Mouse (Mus musculus): ENCODE data around the gene Spata31d1b. TPM values are rescaled to one million over a fixed set of nuclear protein-coding genes. Genes with fewer than 3 reads are reported as not detected.
"Not testable (repeated sequence)": the region's sequence is repeated elsewhere in the genome, so short reads cannot be mapped to it uniquely, and the experiment has no call there.

The Spata31d1b gene
- polyA plus RNA-seq, 1 experiment from 2014 or later = not detected

DNA sequence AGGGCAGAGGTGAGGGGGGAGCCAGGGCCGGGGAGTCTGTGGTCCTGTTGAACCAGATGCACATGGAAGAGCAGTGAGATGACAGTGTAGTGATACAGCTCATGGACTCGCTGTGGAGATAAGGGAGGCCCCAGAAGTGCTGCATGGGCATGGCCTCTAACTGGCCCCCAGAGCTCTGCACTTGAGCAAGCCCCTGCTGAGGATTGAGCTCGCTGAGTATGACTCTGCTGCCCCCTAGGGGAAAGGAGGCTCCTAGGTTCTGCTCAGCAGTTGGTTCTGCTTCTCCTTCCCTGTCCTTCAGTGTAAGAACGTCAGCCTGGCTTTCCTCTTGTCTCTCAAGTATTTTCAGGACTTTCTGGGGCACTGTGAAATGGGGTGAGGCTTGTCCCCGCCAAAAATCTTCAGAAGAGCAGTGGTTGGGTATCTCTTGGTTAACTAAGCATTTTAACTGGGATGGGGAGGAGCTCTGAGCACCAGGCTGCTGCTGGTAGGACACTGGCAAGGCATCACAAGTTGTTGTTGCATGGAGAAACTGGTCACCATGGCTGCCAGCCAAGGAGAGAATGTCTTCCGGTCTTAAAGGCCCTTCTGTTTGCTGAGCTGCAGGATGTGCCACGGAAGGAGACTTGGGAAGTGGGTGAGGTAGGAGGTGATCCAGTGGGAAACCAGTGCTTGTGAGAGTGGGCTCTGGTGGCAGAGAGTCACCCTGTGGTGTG is 16.5 kb downstream of the Spata31d1b start:
- Histone ChIP-seq H3K27ac (ENCODE audit: low read depth, low read length) (no peak overlapping the region), H3K36me3 (ENCODE audit: control insufficient read depth, insufficient read depth, low read length) (no peaks in the 10 kb centered on the region), H3K4me3 (ENCODE audit: low read depth, low read length) (no peak overlapping the region), H3K9ac (ENCODE audit: low read length) (no peak overlapping the region), H3K9me3 (ENCODE audit: control insufficient read depth, low read length) (no peaks in the 10 kb centered on the region), H3K27me3 (ENCODE audit: control insufficient read depth, insufficient read depth, low read length) (peaks cover 2% of the 10 kb centered on the region; the same call in 1 of the 2 replicates), H3K4me1 (replicated peaks; ENCODE audit: control insufficient read depth, insufficient read depth, low read length) (no peaks in the 10 kb centered on the region), H3K4me2 (ENCODE audit: low read depth, low read length, severe bottlenecking) (no peak overlapping the region)
- ATAC-seq (replicated peaks; ENCODE audit: low FRiP score) (peak; percentile 81), DNase-seq (ENCODE audit: low spot score) (peak; percentile 89)
- WGBS = 37% methylated on average over 7 of the region's 7 CpGs

DNA sequence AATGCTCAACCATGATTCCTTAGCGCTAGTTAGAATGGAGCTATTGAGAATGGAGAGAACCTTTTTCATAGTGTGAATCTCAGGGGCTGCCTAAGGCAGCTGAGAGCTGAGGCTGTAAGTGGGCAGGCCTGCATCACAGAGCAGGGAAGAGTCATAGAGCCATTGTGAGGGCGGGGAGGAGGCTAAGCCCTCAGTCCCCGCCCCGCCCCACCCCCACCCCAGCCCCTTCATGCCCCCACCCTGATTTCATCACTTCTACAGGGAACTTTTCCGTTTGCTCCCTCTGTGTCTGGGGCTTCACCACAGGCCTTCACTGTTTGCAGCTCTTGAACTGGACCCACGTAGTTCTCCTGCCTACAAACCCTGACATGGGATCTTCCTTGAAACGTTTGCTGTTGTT is 19.6 kb downstream of the Spata31d1b start, which contains the start of gene Spata31d1d:
Gene Spata31d1d (minus strand): TSS at position 101 of the 400 bp plus-strand sequence.
- H3K27me3 ChIP-seq (ENCODE audit: control insufficient read depth, insufficient read depth, low read length) = peaks cover under 1% of the 10 kb centered on the region; the same call in 1 of the 2 replicates
- H3K4me1 ChIP-seq (replicated peaks; ENCODE audit: control insufficient read depth, insufficient read depth, low read length) = no peaks in the 10 kb centered on the region
- H3K9me3 ChIP-seq (ENCODE audit: control insufficient read depth, low read length) = no peaks in the 10 kb centered on the region
- DNase-seq (ENCODE audit: low spot score) = no peak
- 44% methylated on average over 7 of the region's 7 CpGs for WGBS
- ATAC-seq (replicated peaks; ENCODE audit: low FRiP score) = no peak
- H3K36me3 ChIP-seq (ENCODE audit: control insufficient read depth, insufficient read depth, low read length) = no peaks in the 10 kb centered on the region
- no peak within 1 kb of the TSS for H3K4me3 ChIP-seq (ENCODE audit: low read depth, low read length)
- no peak within 1 kb of the TSS for H3K27ac ChIP-seq (ENCODE audit: low read depth, low read length)
- no peak within 1 kb of the TSS for H3K9ac ChIP-seq (ENCODE audit: low read length)
- H3K4me2 ChIP-seq (ENCODE audit: low read depth, low read length, severe bottlenecking) = no peak within 1 kb of the TSS

DNA sequence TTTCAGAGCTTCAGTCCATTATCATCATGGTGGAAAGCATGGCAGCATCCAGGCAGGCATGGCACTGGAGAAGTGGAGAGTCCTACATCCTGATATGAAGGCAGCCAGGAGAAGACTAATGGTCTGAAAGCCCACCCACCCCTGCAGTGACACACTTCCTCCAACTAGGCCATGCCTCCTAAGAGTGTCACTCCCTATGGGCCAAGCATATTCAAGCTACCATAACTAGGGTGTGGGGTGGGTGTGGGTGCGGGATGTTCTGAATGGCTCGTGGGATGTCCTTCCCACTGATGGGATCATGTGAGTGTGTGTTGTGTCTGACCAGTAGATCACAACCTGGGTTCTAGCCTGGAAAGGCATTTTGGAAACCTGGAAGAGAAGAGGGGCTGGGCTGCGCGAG is 21.9 kb downstream of the Spata31d1b start:
- no peak for ATAC-seq (replicated peaks; ENCODE audit: low FRiP score)
- Histone ChIP-seq H3K4me2 (ENCODE audit: low read depth, low read length, severe bottlenecking) (no peak overlapping the region), H3K4me1 (replicated peaks; ENCODE audit: control insufficient read depth, insufficient read depth, low read length) (no peaks in the 10 kb centered on the region), H3K27me3 (ENCODE audit: control insufficient read depth, insufficient read depth, low read length) (no peaks in the 10 kb centered on the region), H3K36me3 (ENCODE audit: control insufficient read depth, insufficient read depth, low read length) (no peaks in the 10 kb centered on the region), H3K4me3 (ENCODE audit: low read depth, low read length) (no peak overlapping the region), H3K9ac (ENCODE audit: low read length) (no peak overlapping the region), H3K9me3 (ENCODE audit: control insufficient read depth, low read length) (no peaks in the 10 kb centered on the region), H3K27ac (ENCODE audit: low read depth, low read length) (no peak overlapping the region)
- WGBS = 92% methylated on average over 3 of the region's 4 CpGs
- no peak for DNase-seq (ENCODE audit: low spot score)

- H3K4me1 ChIP-seq (replicated peaks; ENCODE audit: control insufficient read depth, insufficient read depth, low read length); H3K9ac ChIP-seq (ENCODE audit: low read length); H3K9me3 ChIP-seq (ENCODE audit: control insufficient read depth, low read length); H3K36me3 ChIP-seq (ENCODE audit: control insufficient read depth, insufficient read depth, low read length); ATAC-seq (replicated peaks; ENCODE audit: low FRiP score); H3K27ac ChIP-seq (ENCODE audit: low read depth, low read length); H3K4me2 ChIP-seq (ENCODE audit: low read depth, low read length, severe bottlenecking); H3K27me3 ChIP-seq (ENCODE audit: control insufficient read depth, insufficient read depth, low read length); DNase-seq (ENCODE audit: low spot score); H3K4me3 ChIP-seq (ENCODE audit: low read depth, low read length): not testable (repeated sequence)
- 28% methylated on average over 6 of the region's 6 CpGs for whole genome bisulfite sequencing
Observed at GRCm38 (mm10) chr13:59734347-59734746, 22.3 kb downstream of the Spata31d1b start.

DNA sequence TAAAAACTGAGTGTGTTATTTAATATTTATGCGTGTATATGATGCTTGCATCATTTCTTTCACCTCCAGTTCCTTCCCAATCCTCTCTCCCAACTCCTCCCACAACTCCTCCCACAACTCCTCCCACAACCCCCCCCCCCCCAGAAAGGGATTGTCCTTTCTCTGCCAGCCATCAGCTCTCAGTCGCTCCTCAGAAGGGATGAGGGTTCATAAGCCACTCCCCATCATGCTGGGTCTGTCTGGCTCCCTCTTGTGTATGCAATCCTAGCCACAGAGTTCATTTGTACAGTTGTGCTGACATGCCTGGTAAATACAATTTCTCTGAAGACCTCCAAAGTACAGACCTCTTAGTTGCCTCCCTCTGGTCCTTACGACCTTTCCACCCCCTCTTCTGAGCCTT is 23.1 kb downstream of the Spata31d1b start:
- ATAC-seq (replicated peaks; ENCODE audit: low FRiP score) (peak; percentile 51; the same call in 1 of the 2 replicates), DNase-seq (ENCODE audit: low spot score) (no peak)
- H3K36me3 ChIP-seq (ENCODE audit: control insufficient read depth, insufficient read depth, low read length) = no peaks in the 10 kb centered on the region
- no peak overlapping the region for H3K27ac ChIP-seq (ENCODE audit: low read depth, low read length)
- H3K9me3 ChIP-seq (ENCODE audit: control insufficient read depth, low read length) = no peaks in the 10 kb centered on the region
- H3K4me1 ChIP-seq (replicated peaks; ENCODE audit: control insufficient read depth, insufficient read depth, low read length) = no peaks in the 10 kb centered on the region
- no peaks in the 10 kb centered on the region for H3K27me3 ChIP-seq (ENCODE audit: control insufficient read depth, insufficient read depth, low read length)
- H3K4me3 ChIP-seq (ENCODE audit: low read depth, low read length) = no peak overlapping the region
- no peak overlapping the region for H3K4me2 ChIP-seq (ENCODE audit: low read depth, low read length, severe bottlenecking)
- 29% methylated on average over 3 of the region's 3 CpGs for WGBS
- H3K9ac ChIP-seq (ENCODE audit: low read length) = no peak overlapping the region

GRCm38 (mm10) chr13:59738455-59738854 is 26.4 kb downstream of the Spata31d1b start:
- no peaks in the 10 kb centered on the region for H3K36me3 ChIP-seq (ENCODE audit: control insufficient read depth, insufficient read depth, low read length)
- no peaks in the 10 kb centered on the region for H3K27me3 ChIP-seq (ENCODE audit: control insufficient read depth, insufficient read depth, low read length)
- H3K9me3 ChIP-seq (ENCODE audit: control insufficient read depth, low read length) = no peaks in the 10 kb centered on the region
- no peak overlapping the region for H3K4me3 ChIP-seq (ENCODE audit: low read depth, low read length)
- H3K27ac ChIP-seq (ENCODE audit: low read depth, low read length) = no peak overlapping the region
- DNase-seq (ENCODE audit: low spot score) (no peak), ATAC-seq (replicated peaks; ENCODE audit: low FRiP score) (no peak)
- H3K4me1 ChIP-seq (replicated peaks; ENCODE audit: control insufficient read depth, insufficient read depth, low read length) = no peaks in the 10 kb centered on the region
- no peak overlapping the region for H3K9ac ChIP-seq (ENCODE audit: low read length)
- no peak overlapping the region for H3K4me2 ChIP-seq (ENCODE audit: low read depth, low read length, severe bottlenecking)
- WGBS = 83% methylated on average over 2 of the region's 2 CpGs

DNA sequence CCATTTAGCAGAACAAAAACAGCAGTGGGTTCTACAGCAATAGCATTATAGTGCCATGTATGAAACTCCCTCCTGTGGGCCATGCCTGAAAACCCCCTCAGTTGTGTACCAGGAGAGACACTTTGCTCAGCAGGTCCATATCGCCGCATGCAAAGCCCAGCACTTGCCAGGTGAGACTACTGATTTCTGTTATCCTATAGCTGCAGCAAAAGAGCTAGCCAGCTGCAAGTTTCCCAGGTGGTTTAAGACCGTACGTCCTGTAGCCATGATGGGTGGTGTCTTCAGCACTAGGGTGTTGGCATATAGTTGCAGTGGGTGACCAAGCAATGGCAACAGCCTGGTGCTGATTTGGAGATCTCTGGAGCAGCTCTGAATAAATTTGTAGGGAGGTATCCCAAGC is 27.3 kb downstream of the Spata31d1b start:
- no peaks in the 10 kb centered on the region for H3K36me3 ChIP-seq (ENCODE audit: control insufficient read depth, insufficient read depth, low read length)
- ATAC-seq (replicated peaks; ENCODE audit: low FRiP score) (no peak), DNase-seq (ENCODE audit: low spot score) (no peak)
- no peak overlapping the region for H3K27ac ChIP-seq (ENCODE audit: low read depth, low read length)
- no peak overlapping the region for H3K4me3 ChIP-seq (ENCODE audit: low read depth, low read length)
- 94% methylated on average over 4 of the region's 4 CpGs for WGBS
- no peak overlapping the region for H3K4me2 ChIP-seq (ENCODE audit: low read depth, low read length, severe bottlenecking)
- no peaks in the 10 kb centered on the region for H3K27me3 ChIP-seq (ENCODE audit: control insufficient read depth, insufficient read depth, low read length)
- H3K9ac ChIP-seq (ENCODE audit: low read length) = no peak overlapping the region
- no peaks in the 10 kb centered on the region for H3K9me3 ChIP-seq (ENCODE audit: control insufficient read depth, low read length)
- no peaks in the 10 kb centered on the region for H3K4me1 ChIP-seq (replicated peaks; ENCODE audit: control insufficient read depth, insufficient read depth, low read length)

DNA sequence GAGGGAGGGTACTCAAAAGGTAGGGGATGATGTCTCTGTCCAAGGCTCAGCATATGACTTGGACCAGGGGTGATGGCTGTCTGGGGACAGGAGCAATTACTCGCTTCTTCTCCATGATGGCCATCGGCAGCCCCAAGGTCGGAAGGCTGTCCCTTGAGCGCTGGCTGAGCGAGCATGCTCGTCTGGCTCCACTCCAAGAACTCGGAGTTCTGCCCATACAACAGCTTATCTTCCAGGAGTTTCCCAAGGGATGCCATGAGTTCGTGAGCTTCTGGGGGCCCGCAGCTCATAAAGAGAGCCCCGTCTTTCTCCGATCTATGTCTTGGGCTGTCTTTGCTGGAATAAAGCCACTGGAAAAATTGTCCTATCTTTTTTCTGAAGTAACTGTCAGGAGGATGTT is 29.0 kb downstream of the Spata31d1b start:
- Histone ChIP-seq H3K36me3 (ENCODE audit: control insufficient read depth, insufficient read depth, low read length) (no peaks in the 10 kb centered on the region), H3K9me3 (ENCODE audit: control insufficient read depth, low read length) (no peaks in the 10 kb centered on the region), H3K27ac (ENCODE audit: low read depth, low read length) (no peak overlapping the region), H3K27me3 (ENCODE audit: control insufficient read depth, insufficient read depth, low read length) (no peaks in the 10 kb centered on the region), H3K9ac (ENCODE audit: low read length) (no peak overlapping the region), H3K4me3 (ENCODE audit: low read depth, low read length) (no peak overlapping the region), H3K4me2 (ENCODE audit: low read depth, low read length, severe bottlenecking) (no peak overlapping the region), H3K4me1 (replicated peaks; ENCODE audit: control insufficient read depth, insufficient read depth, low read length) (no peaks in the 10 kb centered on the region)
- DNase-seq (ENCODE audit: low spot score) = no peak
- WGBS = 94% methylated on average over 11 of the region's 11 CpGs
- no peak for ATAC-seq (replicated peaks; ENCODE audit: low FRiP score)

GRCm38 (mm10) chr13:59741697-59742096 is 29.6 kb downstream of the Spata31d1b start:
- no peak for DNase-seq (ENCODE audit: low spot score)
- Histone ChIP-seq H3K27ac (ENCODE audit: low read depth, low read length) (no peak overlapping the region), H3K36me3 (ENCODE audit: control insufficient read depth, insufficient read depth, low read length) (no peaks in the 10 kb centered on the region), H3K9ac (ENCODE audit: low read length) (no peak overlapping the region), H3K4me1 (replicated peaks; ENCODE audit: control insufficient read depth, insufficient read depth, low read length) (no peaks in the 10 kb centered on the region), H3K27me3 (ENCODE audit: control insufficient read depth, insufficient read depth, low read length) (no peaks in the 10 kb centered on the region), H3K4me2 (ENCODE audit: low read depth, low read length, severe bottlenecking) (no peak overlapping the region), H3K4me3 (ENCODE audit: low read depth, low read length) (no peak overlapping the region), H3K9me3 (ENCODE audit: control insufficient read depth, low read length) (no peaks in the 10 kb centered on the region)
- no peak for ATAC-seq (replicated peaks; ENCODE audit: low FRiP score)
- WGBS = 82% methylated on average over 10 of the region's 10 CpGs
